Mouse (Mus musculus): ENCODE measurements around the gene Dok7. TPM values are rescaled to one million over a fixed set of nuclear protein-coding genes. Genes with fewer than 3 reads are reported as not detected.

Dok7 gene
- polyA plus RNA-seq, 1 experiment from 2014 or later, result 5.7 TPM

DNA sequence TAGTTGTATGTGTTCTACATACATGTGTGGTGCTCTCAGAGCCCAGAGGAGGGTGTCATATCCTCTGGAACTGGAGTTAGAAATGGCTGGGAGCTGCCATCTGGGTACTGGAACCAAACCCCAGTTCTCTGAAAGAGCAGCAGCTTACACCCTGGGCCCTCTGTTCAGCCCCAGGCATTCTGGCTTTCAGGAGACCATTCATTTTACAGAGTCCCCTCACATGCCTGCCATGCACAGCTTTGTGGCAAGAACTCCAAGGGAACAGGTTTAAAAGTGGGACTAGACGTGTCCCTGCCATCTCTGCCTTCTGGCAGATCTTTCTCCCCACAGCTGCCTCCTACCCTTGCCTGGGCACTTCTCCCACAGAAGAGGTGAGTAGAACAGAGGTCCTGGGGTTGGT, 22.9 kb upstream of the Dok7 start:
- H3K27me3 ChIP-seq, result no peaks in the 10 kb centered on the region
- no peak overlapping the region for H3K4me2 ChIP-seq (replicated peaks)
- no peaks in the 10 kb centered on the region for H3K4me1 ChIP-seq
- H3K27ac ChIP-seq, result no peak overlapping the region
- no peaks in the 10 kb centered on the region for H3K9me3 ChIP-seq
- no peak overlapping the region for H3K9ac ChIP-seq
- no peak overlapping the region for H3K4me3 ChIP-seq
- no peak for ATAC-seq (ENCODE audit: low FRiP score, low read depth)
- H3K36me3 ChIP-seq, result peaks cover 69% of the 10 kb centered on the region
- 65% methylated on average over 1 of the region's 1 CpGs for WGBS

GRCm38 (mm10) chr5:35035141-35035540, 21.4 kb upstream of the Dok7 start:
- ATAC-seq (ENCODE audit: low FRiP score, low read depth), result no peak
- Histone ChIP-seq H3K27me3 (no peaks in the 10 kb centered on the region), H3K9me3 (no peaks in the 10 kb centered on the region), H3K9ac (no peak overlapping the region), H3K36me3 (peaks cover 53% of the 10 kb centered on the region), H3K4me2 (replicated peaks) (no peak overlapping the region), H3K4me3 (no peak overlapping the region), H3K27ac (no peak overlapping the region), H3K4me1 (no peaks in the 10 kb centered on the region)
- WGBS, result 82% methylated on average over 5 of the region's 5 CpGs

GRCm38 (mm10) chr5:35035795-35036194, 20.8 kb upstream of the Dok7 start:
- H3K36me3 ChIP-seq, result peaks cover 48% of the 10 kb centered on the region
- no peaks in the 10 kb centered on the region for H3K4me1 ChIP-seq
- H3K27ac ChIP-seq, result no peak overlapping the region
- no peak overlapping the region; the same call in 1 of the 2 replicates for H3K9ac ChIP-seq
- H3K9me3 ChIP-seq, result no peaks in the 10 kb centered on the region
- ATAC-seq (ENCODE audit: low FRiP score, low read depth), result no peak
- no peak overlapping the region for H3K4me2 ChIP-seq (replicated peaks)
- H3K27me3 ChIP-seq, result no peaks in the 10 kb centered on the region
- 66% methylated on average over 4 of the region's 4 CpGs for WGBS
- H3K4me3 ChIP-seq, result no peak overlapping the region

DNA sequence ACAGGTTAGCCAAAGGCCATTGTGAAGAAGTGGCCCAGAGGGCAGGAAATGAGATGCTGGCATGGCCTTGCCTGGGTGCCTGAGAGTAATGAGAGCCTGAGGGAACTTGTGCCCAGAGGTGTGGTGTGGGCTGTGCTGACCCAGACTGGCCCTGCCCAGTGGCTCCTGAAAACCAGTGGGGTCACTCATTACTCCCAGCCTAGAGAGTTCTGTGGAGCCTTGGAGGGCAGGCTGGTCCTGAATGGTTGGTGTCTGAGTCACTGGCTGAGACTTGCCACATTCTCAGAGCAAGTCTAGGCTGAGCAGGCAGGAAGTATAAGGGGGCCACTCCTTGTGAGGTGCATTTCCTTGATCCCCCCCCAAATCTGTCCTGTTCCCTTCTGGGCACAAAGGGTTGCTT, 19.1 kb upstream of the Dok7 start:
- Histone ChIP-seq H3K4me2 (replicated peaks) (no peak overlapping the region), H3K9me3 (no peaks in the 10 kb centered on the region), H3K36me3 (peaks cover 32% of the 10 kb centered on the region), H3K9ac (no peak overlapping the region), H3K4me1 (no peaks in the 10 kb centered on the region), H3K27ac (no peak overlapping the region), H3K4me3 (no peak overlapping the region), H3K27me3 (no peaks in the 10 kb centered on the region)
- ATAC-seq (ENCODE audit: low FRiP score, low read depth), result no peak

DNA sequence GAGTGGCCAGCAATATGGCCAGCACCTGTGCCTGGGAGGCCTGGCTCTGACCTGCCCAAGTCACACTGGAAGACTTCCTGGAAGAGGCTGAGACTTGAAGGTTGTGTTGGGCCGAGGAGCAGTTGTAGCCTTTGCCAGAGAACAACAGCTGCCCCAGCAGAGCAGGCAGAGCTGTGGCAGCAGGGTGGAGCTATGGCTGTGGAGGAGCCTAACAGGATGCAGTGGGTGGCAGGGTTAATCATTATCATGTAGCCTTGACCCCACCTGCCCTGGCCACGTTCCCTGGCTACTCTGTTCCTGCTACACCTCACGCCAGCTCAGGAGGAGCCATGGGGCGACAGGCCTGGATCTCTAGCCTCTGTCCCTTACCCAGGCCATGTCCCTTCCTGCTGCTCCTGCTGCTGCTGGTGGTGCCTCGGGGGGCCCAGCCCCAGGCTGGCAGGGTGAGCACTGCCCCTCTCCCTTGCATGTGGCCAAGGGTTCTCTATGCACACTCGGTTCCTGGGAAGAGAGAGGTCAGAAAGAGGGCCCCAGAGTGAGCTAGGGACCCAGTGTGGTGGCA, 15.2 kb upstream of the Dok7 start, which contains the start of gene Hgfac:
TSS of gene Hgfac (plus strand) at position 242 of the 562 bp plus-strand sequence.
- Histone ChIP-seq H3K27ac (no peak within 1 kb of the TSS), H3K4me2 (replicated peaks) (no peak within 1 kb of the TSS), H3K4me3 (no peak within 1 kb of the TSS), H3K36me3 (no peaks in the 10 kb centered on the region), H3K9ac (no peak within 1 kb of the TSS), H3K27me3 (no peaks in the 10 kb centered on the region), H3K9me3 (no peaks in the 10 kb centered on the region), H3K4me1 (no peaks in the 10 kb centered on the region)
- 69% methylated on average over 6 of the region's 6 CpGs for WGBS
- no peak for ATAC-seq (ENCODE audit: low FRiP score, low read depth)

DNA sequence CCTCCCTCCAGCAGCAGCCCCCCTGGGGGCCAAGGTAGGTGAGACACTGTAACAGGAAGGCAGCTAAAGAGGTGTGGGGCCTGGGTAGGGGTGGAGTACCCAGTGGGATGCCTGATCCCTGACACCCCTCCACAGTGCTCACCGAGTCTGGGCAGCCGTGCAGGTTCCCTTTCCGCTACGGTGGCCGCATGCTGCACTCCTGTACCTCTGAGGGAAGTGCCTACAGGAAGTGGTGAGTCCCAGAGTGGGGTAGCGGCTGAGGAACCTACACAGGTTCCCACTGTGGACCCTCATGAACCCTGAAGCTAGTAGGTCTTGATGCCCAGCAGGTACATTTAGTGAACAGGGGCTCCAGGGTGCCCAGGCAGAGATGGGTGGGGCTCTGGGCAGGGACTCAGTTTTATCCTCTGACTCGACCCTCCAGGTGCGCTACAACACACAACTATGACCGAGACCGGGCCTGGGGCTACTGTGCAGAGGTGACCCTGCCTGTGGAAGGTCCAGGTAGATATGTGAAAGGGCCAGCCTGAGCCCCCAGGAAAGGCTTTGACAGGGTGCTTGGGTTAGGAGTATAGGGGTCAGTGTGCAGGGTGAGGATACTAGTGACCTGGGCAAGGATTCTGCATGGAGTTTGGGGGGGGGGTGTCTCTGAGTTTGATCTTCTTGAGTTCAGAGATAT, 14.0 kb upstream of the Dok7 start:
- no peak overlapping the region for H3K4me2 ChIP-seq (replicated peaks)
- 69% methylated on average over 10 of the region's 10 CpGs for WGBS
- no peaks in the 10 kb centered on the region for H3K4me1 ChIP-seq
- no peak overlapping the region for H3K9ac ChIP-seq
- H3K36me3 ChIP-seq, result no peaks in the 10 kb centered on the region
- no peak overlapping the region for H3K27ac ChIP-seq
- no peak overlapping the region for H3K4me3 ChIP-seq
- no peaks in the 10 kb centered on the region for H3K9me3 ChIP-seq
- ATAC-seq (ENCODE audit: low FRiP score, low read depth), result peak; percentile 24; the same call in 1 of the 2 replicates
- H3K27me3 ChIP-seq, result no peaks in the 10 kb centered on the region

GRCm38 (mm10) chr5:35043110-35043451, 13.5 kb upstream of the Dok7 start:
- Histone ChIP-seq H3K27me3 (no peaks in the 10 kb centered on the region), H3K27ac (no peak overlapping the region), H3K9me3 (no peaks in the 10 kb centered on the region), H3K36me3 (no peaks in the 10 kb centered on the region), H3K4me3 (no peak overlapping the region), H3K9ac (no peak overlapping the region), H3K4me1 (no peaks in the 10 kb centered on the region), H3K4me2 (replicated peaks) (no peak overlapping the region)
- peak; percentile 77 for ATAC-seq (ENCODE audit: low FRiP score, low read depth)
- 16% methylated on average over 1 of the region's 1 CpGs for WGBS

DNA sequence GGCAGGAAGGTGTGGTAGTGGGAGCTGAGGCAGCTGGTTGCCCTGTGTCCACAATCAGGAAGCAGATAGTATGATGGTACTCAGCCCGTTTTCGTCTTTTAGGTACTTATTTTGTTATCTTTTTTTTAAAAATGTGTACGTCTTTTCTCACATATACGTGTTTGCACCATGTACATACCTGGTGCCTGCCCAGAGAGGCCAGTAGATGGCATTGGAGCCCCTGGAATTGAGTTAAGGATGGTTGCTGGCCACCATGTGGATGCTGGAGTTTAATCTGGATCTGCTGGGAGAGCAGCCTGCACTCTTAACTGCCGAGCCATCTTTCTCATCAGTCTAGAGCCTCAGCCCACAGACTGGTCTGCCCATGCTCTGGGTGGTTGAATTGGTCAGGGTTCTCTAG, 6.0 kb upstream of the Dok7 start:
- no peaks in the 10 kb centered on the region for H3K4me1 ChIP-seq
- H3K27me3 ChIP-seq, result peaks cover 13% of the 10 kb centered on the region
- H3K4me3 ChIP-seq, result no peak overlapping the region
- no peak overlapping the region for H3K9ac ChIP-seq
- no peak for ATAC-seq (ENCODE audit: low FRiP score, low read depth)
- H3K4me2 ChIP-seq (replicated peaks), result no peak overlapping the region
- 75% methylated on average over 5 of the region's 5 CpGs for WGBS
- no peak overlapping the region for H3K27ac ChIP-seq
- no peaks in the 10 kb centered on the region for H3K9me3 ChIP-seq
- H3K36me3 ChIP-seq, result no peaks in the 10 kb centered on the region

DNA sequence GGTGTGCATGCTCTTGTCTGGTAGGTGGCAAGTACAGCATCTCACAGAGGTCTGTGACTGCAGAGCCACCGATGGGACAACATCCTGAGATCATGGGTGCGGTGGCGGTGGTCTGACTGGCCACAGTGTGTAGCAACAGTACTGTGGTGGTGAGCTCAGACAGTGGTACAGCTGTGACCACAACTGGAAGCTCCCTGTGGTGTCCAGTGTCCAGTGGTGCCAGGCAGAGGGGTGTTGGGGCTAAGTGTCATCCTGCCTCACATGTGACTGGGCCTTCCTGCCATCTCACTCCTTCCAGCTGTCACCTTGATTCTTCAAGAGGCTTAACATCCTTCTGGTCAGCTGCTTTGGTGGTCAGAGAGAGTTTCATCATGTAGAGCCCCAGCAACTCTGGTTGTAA, 1.9 kb upstream of the Dok7 start:
- Histone ChIP-seq H3K9me3 (no peaks in the 10 kb centered on the region), H3K4me3 (no peak overlapping the region), H3K27me3 (peaks cover 54% of the 10 kb centered on the region), H3K4me1 (peaks cover 18% of the 10 kb centered on the region), H3K9ac (no peak overlapping the region), H3K36me3 (no peaks in the 10 kb centered on the region), H3K27ac (no peak overlapping the region), H3K4me2 (replicated peaks) (no peak overlapping the region)
- no peak for ATAC-seq (ENCODE audit: low FRiP score, low read depth)
- whole genome bisulfite sequencing, result 85% methylated on average over 3 of the region's 3 CpGs

- Histone ChIP-seq H3K4me2 (replicated peaks) (no peak overlapping the region), H3K27me3 (peaks cover 58% of the 10 kb centered on the region), H3K4me3 (no peak overlapping the region), H3K36me3 (no peaks in the 10 kb centered on the region), H3K27ac (no peak overlapping the region), H3K9ac (no peak overlapping the region), H3K9me3 (no peaks in the 10 kb centered on the region), H3K4me1 (peaks cover 18% of the 10 kb centered on the region)
- 74% methylated on average over 12 of the region's 12 CpGs for WGBS
- 0 out of 2 replicates have a peak, but pooled peaks have one; percentile 16 for ATAC-seq (ENCODE audit: low FRiP score, low read depth)
Observed at GRCm38 (mm10) chr5:35055076-35055475, 1.5 kb upstream of the Dok7 start.

DNA sequence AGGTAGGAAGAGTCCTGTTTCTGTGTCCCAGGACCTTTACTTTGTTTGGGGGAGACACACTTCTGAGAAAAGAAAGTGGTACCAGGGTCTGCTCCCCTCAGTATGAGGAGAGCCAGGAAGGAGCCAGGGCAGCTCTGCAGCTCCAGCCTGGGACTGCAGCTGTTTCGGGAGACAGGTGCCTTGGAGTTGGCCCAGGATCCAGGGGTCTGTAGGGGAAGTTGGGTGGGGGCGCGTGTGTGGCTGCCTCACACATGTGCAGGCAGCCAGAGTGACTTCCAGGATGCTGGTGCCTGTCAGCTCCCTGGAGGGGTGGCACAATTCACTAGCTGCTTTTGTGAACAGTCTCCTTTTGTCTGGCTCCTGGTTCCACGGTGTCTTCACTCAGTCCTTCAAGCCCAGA, 1.0 kb downstream of the Dok7 start:
- Histone ChIP-seq H3K4me3 (peak overlapping the region; percentile 61), H3K36me3 (no peaks in the 10 kb centered on the region), H3K4me1 (peaks cover 18% of the 10 kb centered on the region), H3K27me3 (peaks cover 64% of the 10 kb centered on the region), H3K27ac (no peak overlapping the region), H3K9ac (peak overlapping the region; percentile 71; the same call in 1 of the 2 replicates), H3K9me3 (no peaks in the 10 kb centered on the region), H3K4me2 (replicated peaks) (peak overlapping the region; percentile 94)
- 11% methylated on average over 4 of the region's 4 CpGs for WGBS
- ATAC-seq (ENCODE audit: low FRiP score, low read depth), result no peak

DNA sequence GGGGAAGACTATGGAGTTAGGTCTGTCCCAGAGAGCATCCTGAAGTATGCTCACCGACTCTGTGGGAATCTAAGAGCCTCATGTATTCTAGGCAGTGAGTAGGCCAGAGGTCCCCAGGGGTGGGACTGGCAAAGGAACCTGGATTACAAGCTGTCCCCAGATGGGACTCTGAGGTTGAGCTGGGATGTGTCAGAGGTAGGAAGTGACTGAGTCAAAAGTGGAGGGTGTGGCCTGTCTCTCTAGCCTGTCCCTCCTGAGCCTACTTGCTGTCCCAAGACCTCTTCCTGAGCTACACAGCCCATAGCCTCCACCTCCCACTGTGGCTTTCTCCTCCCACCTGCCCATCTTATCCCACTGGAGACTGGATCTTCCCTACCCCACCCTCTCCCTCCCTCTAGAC, 1.6 kb downstream of the Dok7 start:
- no peak for ATAC-seq (ENCODE audit: low FRiP score, low read depth)
- peaks cover 64% of the 10 kb centered on the region for H3K27me3 ChIP-seq
- H3K9me3 ChIP-seq, result no peaks in the 10 kb centered on the region
- 0 out of 2 replicates have a peak overlapping the region, but pooled peaks have one; percentile 61 for H3K4me3 ChIP-seq
- no peaks in the 10 kb centered on the region for H3K36me3 ChIP-seq
- WGBS, result 57% methylated on average over 1 of the region's 1 CpGs
- H3K27ac ChIP-seq, result no peak overlapping the region
- peak overlapping the region; percentile 94; the same call in 1 of the 2 replicates for H3K4me2 ChIP-seq (replicated peaks)
- H3K9ac ChIP-seq, result no peak overlapping the region
- peaks cover 18% of the 10 kb centered on the region for H3K4me1 ChIP-seq

GRCm38 (mm10) chr5:35060098-35060497, 3.5 kb downstream of the Dok7 start:
- Histone ChIP-seq H3K4me3 (no peak overlapping the region), H3K27me3 (peaks cover 56% of the 10 kb centered on the region), H3K9ac (0 out of 2 replicates have a peak overlapping the region, but pooled peaks have one; percentile 13), H3K4me2 (replicated peaks) (no peak overlapping the region), H3K36me3 (no peaks in the 10 kb centered on the region), H3K4me1 (peaks cover 18% of the 10 kb centered on the region), H3K27ac (no peak overlapping the region), H3K9me3 (no peaks in the 10 kb centered on the region)
- 75% methylated on average over 3 of the region's 3 CpGs for WGBS
- ATAC-seq (ENCODE audit: low FRiP score, low read depth), result no peak
